Mouse (Mus musculus): ENCODE results near the gene Rpusd4. TPM values are rescaled to one million over a fixed set of nuclear protein-coding genes. Genes with fewer than 3 reads are reported as not detected.

The Rpusd4 gene
- polyA plus RNA-seq, 1 experiment: 11.7 TPM

- H3K4me1 ChIP-seq (ENCODE audit: control insufficient read depth, insufficient read depth, low read length): no peaks in the 10 kb centered on the region
- TF ChIP-seq POLR2A (IDR thresholded peaks at IDR 0.05; ENCODE audit: borderline replicate concordance, insufficient read depth, low read length) (no peak), CTCF (IDR thresholded peaks at IDR 0.05; ENCODE audit: borderline replicate concordance, insufficient read depth, low read depth, low read length) (no peak)
- H3K4me3 ChIP-seq (replicated peaks; ENCODE audit: insufficient read depth, low read depth, low read length): no peak overlapping the region
- no peaks in the 10 kb centered on the region for H3K27me3 ChIP-seq (ENCODE audit: control insufficient read depth, insufficient read depth, low read length)
- WGBS: 87% methylated on average over 3 of the region's 3 CpGs
- H3K27ac ChIP-seq (ENCODE audit: insufficient read depth, low read length): no peak overlapping the region
- DNase-seq: no peak
Measured at GRCm38 (mm10) chr9:35277855-35278365, 10.2 kb downstream of the Rpusd4 start.

- H3K4me1 ChIP-seq (ENCODE audit: control insufficient read depth, insufficient read depth, low read length): no peaks in the 10 kb centered on the region
- 75% methylated on average over 4 of the region's 4 CpGs for WGBS
- no peak for DNase-seq
- no peak overlapping the region for H3K27ac ChIP-seq (ENCODE audit: insufficient read depth, low read length)
- TF ChIP-seq CTCF (IDR thresholded peaks at IDR 0.05; ENCODE audit: borderline replicate concordance, insufficient read depth, low read depth, low read length): no peak
- TF ChIP-seq POLR2A (IDR thresholded peaks at IDR 0.05; ENCODE audit: borderline replicate concordance, insufficient read depth, low read length): no peak
- no peaks in the 10 kb centered on the region for H3K27me3 ChIP-seq (ENCODE audit: control insufficient read depth, insufficient read depth, low read length)
- H3K4me3 ChIP-seq (replicated peaks; ENCODE audit: insufficient read depth, low read depth, low read length): no peak overlapping the region
Measured at GRCm38 (mm10) chr9:35278451-35278850, 10.8 kb downstream of the Rpusd4 start.

DNA sequence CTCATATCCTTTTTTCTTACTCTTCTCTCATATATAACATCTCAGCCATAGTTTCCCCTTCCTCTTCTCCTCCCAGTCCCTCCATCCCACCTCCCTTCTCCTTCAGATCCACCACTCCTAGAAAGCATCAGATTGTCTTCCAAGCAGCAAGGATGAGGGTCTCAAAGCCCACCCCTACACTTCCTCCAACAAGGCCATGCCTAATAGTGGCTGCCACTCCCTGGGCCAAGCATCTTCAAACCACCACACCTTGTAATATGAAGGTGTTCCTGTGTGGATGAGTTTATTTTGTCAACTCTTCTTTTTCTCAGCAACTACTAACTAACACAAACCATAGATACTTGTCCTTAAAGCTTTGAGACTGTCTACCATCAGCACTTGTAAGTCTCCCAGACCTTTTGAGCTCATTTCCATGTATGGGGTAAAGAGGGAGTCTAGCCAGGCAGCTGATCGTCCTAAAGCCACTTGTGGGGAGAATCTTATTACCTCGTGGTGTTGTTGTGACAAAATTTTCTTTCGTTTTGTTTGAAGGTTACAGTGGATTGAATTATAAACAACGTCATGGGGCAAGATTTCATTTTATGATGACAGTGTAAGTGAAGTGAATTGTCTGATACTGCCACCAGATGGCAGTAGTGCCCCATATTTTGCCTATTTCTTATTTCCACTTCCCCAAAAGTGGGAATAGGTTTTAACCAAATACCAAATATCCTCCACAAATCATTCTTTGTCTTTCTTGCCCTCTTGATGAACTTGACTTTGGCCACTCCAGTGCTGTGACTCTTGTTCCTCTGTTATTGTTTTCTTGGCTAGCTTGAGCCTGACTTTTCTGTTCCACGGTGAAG lies 14.6 kb downstream of the Rpusd4 start:
- no peak overlapping the region for H3K4me3 ChIP-seq (replicated peaks; ENCODE audit: insufficient read depth, low read depth, low read length)
- DNase-seq: peak; percentile 54 to 60
- no peaks in the 10 kb centered on the region for H3K4me1 ChIP-seq (ENCODE audit: control insufficient read depth, insufficient read depth, low read length)
- H3K27me3 ChIP-seq (ENCODE audit: control insufficient read depth, insufficient read depth, low read length): no peaks in the 10 kb centered on the region
- peak; percentile 51; the same call in 1 of the 2 replicates for TF ChIP-seq CTCF (IDR thresholded peaks at IDR 0.05; ENCODE audit: borderline replicate concordance, insufficient read depth, low read depth, low read length)
- no peak for TF ChIP-seq POLR2A (IDR thresholded peaks at IDR 0.05; ENCODE audit: borderline replicate concordance, insufficient read depth, low read length)
- no peak overlapping the region for H3K27ac ChIP-seq (ENCODE audit: insufficient read depth, low read length)
- WGBS: 17% methylated on average over 5 of the region's 5 CpGs

DNA sequence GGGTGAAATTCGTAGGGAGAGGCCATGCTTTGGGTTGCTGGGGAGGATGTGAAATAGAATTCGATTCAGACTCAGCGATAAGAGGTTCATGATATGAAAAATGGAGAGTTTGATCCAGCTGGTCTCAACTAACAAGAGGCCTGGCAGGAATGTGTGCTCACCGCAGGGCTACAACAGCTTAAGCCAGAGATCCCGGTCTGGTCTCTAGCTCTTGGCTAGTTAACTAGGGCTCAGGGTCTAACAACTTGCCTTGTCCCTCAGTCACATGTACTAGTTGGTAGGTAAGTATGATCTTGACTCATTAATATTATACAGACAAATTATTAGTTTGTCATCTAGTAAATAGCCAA lies 15.2 kb downstream of the Rpusd4 start:
- Histone ChIP-seq H3K4me3 (replicated peaks; ENCODE audit: insufficient read depth, low read depth, low read length) (no peak overlapping the region), H3K27me3 (ENCODE audit: control insufficient read depth, insufficient read depth, low read length) (no peaks in the 10 kb centered on the region), H3K4me1 (ENCODE audit: control insufficient read depth, insufficient read depth, low read length) (no peaks in the 10 kb centered on the region), H3K27ac (ENCODE audit: insufficient read depth, low read length) (no peak overlapping the region)
- DNase-seq: no peak
- 50% methylated on average over 5 of the region's 5 CpGs for WGBS
- no peak for TF ChIP-seq CTCF (IDR thresholded peaks at IDR 0.05; ENCODE audit: borderline replicate concordance, insufficient read depth, low read depth, low read length)
- no peak for TF ChIP-seq POLR2A (IDR thresholded peaks at IDR 0.05; ENCODE audit: borderline replicate concordance, insufficient read depth, low read length)

DNA sequence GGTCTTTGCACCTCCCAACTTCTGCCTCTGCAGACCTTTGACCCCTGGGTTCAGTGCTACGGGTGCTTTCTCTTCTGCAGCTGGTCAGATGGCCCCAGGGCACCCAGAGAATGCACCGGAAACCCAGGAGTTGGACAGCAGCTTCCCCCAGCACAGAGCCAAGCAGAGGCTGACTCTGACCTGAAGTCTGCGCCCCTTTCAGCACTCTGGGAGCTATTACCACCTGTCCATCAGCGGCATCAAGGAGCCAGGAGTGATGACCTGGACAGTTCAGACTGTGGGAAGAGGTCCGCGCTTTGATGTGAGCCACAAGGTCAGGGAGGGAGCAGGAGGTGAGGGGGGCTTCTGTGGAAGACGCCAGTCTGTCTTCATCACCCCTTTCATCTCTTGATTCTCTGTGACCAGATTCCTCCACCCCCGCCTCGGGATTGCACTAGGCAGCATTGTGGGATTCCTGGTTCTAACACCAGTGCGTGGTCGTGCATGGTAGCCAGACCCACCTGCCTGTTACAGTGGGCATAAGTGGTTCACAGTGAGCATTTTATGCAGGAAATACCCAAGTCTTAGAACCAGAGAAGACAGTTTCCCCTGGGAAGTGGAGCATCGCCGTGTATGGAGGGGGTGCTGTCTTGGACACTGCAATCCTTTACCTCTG lies 15.9 kb downstream of the Rpusd4 start:
- 83% methylated on average over 13 of the region's 13 CpGs for WGBS
- no peaks in the 10 kb centered on the region for H3K27me3 ChIP-seq (ENCODE audit: control insufficient read depth, insufficient read depth, low read length)
- peak in 1 of 2 experiments; percentile 19 for DNase-seq
- H3K4me1 ChIP-seq (ENCODE audit: control insufficient read depth, insufficient read depth, low read length): no peaks in the 10 kb centered on the region
- no peak overlapping the region for H3K4me3 ChIP-seq (replicated peaks; ENCODE audit: insufficient read depth, low read depth, low read length)
- H3K27ac ChIP-seq (ENCODE audit: insufficient read depth, low read length): no peak overlapping the region
- no peak for TF ChIP-seq POLR2A (IDR thresholded peaks at IDR 0.05; ENCODE audit: borderline replicate concordance, insufficient read depth, low read length)
- no peak for TF ChIP-seq CTCF (IDR thresholded peaks at IDR 0.05; ENCODE audit: borderline replicate concordance, insufficient read depth, low read depth, low read length)

GRCm38 (mm10) chr9:35284351-35284750 lies 16.7 kb downstream of the Rpusd4 start:
- Histone ChIP-seq H3K4me3 (replicated peaks; ENCODE audit: insufficient read depth, low read depth, low read length) (no peak overlapping the region), H3K27ac (ENCODE audit: insufficient read depth, low read length) (no peak overlapping the region), H3K4me1 (ENCODE audit: control insufficient read depth, insufficient read depth, low read length) (no peaks in the 10 kb centered on the region), H3K27me3 (ENCODE audit: control insufficient read depth, insufficient read depth, low read length) (no peaks in the 10 kb centered on the region)
- 97% methylated on average over 4 of the region's 4 CpGs for WGBS
- TF ChIP-seq CTCF (IDR thresholded peaks at IDR 0.05; ENCODE audit: borderline replicate concordance, insufficient read depth, low read depth, low read length) (no peak), POLR2A (IDR thresholded peaks at IDR 0.05; ENCODE audit: borderline replicate concordance, insufficient read depth, low read length) (no peak)
- no peak for DNase-seq

- TF ChIP-seq POLR2A (IDR thresholded peaks at IDR 0.05; ENCODE audit: borderline replicate concordance, insufficient read depth, low read length): no peak
- no peak for TF ChIP-seq CTCF (IDR thresholded peaks at IDR 0.05; ENCODE audit: borderline replicate concordance, insufficient read depth, low read depth, low read length)
- Histone ChIP-seq H3K4me1 (ENCODE audit: control insufficient read depth, insufficient read depth, low read length) (no peaks in the 10 kb centered on the region), H3K27ac (ENCODE audit: insufficient read depth, low read length) (no peak overlapping the region), H3K4me3 (replicated peaks; ENCODE audit: insufficient read depth, low read depth, low read length) (no peak overlapping the region), H3K27me3 (ENCODE audit: control insufficient read depth, insufficient read depth, low read length) (no peaks in the 10 kb centered on the region)
- DNase-seq: no peak
- 74% methylated on average over 3 of the region's 3 CpGs for WGBS
Measured at GRCm38 (mm10) chr9:35286351-35286750, 18.7 kb downstream of the Rpusd4 start.
